Mouse (Mus musculus): ENCODE results near the gene Adamts18.

Adamts18 gene

GRCm38 (mm10) chr8:113752349-113752748 lies 96.2 kb downstream of the Adamts18 start:
- DNase-seq = no peak

GRCm38 (mm10) chr8:113735496-113736060 lies 113.0 kb downstream of the Adamts18 start:
- no peak for DNase-seq

GRCm38 (mm10) chr8:113725331-113725730 lies 123.2 kb downstream of the Adamts18 start:
- no peak for DNase-seq

GRCm38 (mm10) chr8:113723873-113724538 lies 124.5 kb downstream of the Adamts18 start:
- no peak for DNase-seq

- no peak for DNase-seq
Observed at GRCm38 (mm10) chr8:113721459-113721858, 127.1 kb downstream of the Adamts18 start.

- DNase-seq = no peak
Observed at GRCm38 (mm10) chr8:113704968-113705367, 143.6 kb downstream of the Adamts18 start.

- DNase-seq = no peak
Observed at GRCm38 (mm10) chr8:113691622-113692343, 156.8 kb downstream of the Adamts18 start.

- no peak for DNase-seq
Observed at GRCm38 (mm10) chr8:113688543-113688915, 160.0 kb downstream of the Adamts18 start.

GRCm38 (mm10) chr8:113687889-113688542 lies 160.5 kb downstream of the Adamts18 start:
- DNase-seq = no peak

GRCm38 (mm10) chr8:113679361-113679760 lies 169.2 kb downstream of the Adamts18 start:
- DNase-seq = no peak

- DNase-seq = no peak
Observed at GRCm38 (mm10) chr8:113676811-113677210, 171.7 kb downstream of the Adamts18 start.

- no peak for DNase-seq
Observed at GRCm38 (mm10) chr8:113675281-113675680, 173.3 kb downstream of the Adamts18 start.

- DNase-seq = no peak
Observed at GRCm38 (mm10) chr8:113674611-113675010, 173.9 kb downstream of the Adamts18 start.

- DNase-seq = no peak
Observed at GRCm38 (mm10) chr8:113673300-113673699, 175.2 kb downstream of the Adamts18 start.

GRCm38 (mm10) chr8:113672599-113673255 lies 175.8 kb downstream of the Adamts18 start:
- no peak for DNase-seq

- DNase-seq = no peak
Observed at GRCm38 (mm10) chr8:113669924-113670323, 178.6 kb downstream of the Adamts18 start.

- no peak for DNase-seq
Observed at GRCm38 (mm10) chr8:113666714-113667432, 181.7 kb downstream of the Adamts18 start.

GRCm38 (mm10) chr8:113665951-113666350 lies 182.6 kb downstream of the Adamts18 start:
- DNase-seq = no peak

GRCm38 (mm10) chr8:113665036-113665435 lies 183.5 kb downstream of the Adamts18 start:
- DNase-seq = no peak

- peak; percentile 44 to 50 for DNase-seq
Observed at GRCm38 (mm10) chr8:113664544-113664943, 184.0 kb downstream of the Adamts18 start.

GRCm38 (mm10) chr8:113660128-113660527 lies 188.4 kb downstream of the Adamts18 start:
- DNase-seq = no peak

GRCm38 (mm10) chr8:113656681-113657298 lies 191.7 kb downstream of the Adamts18 start:
- no peak for DNase-seq
